Mouse (Mus musculus): ENCODE data around the gene Runx2.

Runx2 gene

DNA sequence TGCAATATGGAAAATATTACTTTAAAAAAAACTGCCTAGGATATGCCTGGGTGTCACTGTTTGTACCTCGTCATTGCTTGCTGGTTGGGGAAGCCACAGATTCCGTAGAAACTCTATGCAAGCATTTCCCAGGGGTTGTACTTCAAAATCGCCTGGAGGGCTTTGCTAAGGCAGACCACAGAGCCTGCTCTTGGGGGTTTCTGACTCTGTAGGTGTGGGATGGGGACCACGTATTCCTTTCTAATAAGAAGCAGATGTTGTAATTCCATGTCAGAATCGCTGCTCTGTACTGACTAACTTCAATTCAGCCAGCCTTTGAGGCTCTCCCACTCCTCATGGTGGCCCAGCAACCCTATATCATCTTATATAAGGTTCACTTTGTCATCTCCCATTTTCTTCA is 46.1 kb downstream of the Runx2 start:
- no peak for DNase-seq (ENCODE audit: low read depth, low spot score)

DNA sequence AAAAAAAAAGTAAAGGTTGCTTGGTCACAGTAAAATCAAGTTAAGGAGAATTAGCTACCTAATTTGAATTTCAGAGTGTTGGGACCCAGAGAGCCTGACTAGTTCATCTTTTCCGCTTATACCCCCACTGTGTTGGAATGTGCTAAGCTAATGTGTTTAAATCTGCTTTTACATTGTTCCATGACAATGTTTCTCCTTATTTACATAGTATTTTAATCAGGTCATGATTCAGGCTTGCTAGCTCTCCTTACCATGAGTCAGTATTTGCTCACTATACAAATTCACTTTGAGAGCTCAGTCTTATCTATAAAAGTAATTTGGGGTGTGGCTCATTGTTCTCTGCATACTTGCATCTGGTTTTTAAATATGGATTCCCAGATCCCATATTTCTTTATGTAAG is 47.2 kb downstream of the Runx2 start:
- DNase-seq (ENCODE audit: low read depth, low spot score): no peak

DNA sequence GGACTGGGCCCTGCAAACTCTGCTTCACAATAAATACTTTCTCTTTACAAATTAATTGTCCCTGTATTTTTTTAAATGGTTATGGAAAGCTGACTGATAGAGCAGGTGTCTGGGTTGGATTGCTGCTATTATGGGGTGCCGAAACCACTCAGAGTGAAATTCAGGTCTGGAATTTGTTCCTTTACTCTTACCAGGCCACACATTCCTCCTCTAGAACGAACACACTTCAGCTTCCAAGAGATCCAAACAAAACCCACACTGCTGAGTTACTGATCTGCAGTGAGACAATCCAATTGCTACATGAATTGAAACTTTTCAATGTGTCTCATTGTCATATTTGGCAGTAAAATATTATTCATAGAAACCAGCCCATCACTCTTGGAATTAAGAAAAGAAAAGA is 47.6 kb downstream of the Runx2 start:
- no peak for DNase-seq (ENCODE audit: low read depth, low spot score)

DNA sequence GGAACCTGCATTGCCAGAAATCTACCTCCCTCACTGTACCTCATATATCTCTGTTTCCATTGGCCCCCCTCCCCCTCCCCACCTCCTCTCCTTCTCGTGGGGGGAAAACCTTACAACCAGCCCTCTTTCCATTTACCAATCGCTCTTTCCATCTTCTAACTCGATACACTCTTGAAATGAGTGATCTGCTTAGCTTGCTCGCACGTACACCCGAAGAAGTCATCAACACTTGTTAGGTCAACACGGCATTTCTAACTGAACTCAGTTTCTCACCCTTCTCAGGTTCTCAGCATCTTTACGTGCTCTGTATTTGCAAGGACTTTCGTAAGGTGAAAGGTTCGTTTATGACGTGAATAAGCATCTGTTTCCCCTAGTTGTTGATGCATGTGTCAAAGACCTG is 48.3 kb downstream of the Runx2 start:
- no peak for DNase-seq (ENCODE audit: low read depth, low spot score)

DNA sequence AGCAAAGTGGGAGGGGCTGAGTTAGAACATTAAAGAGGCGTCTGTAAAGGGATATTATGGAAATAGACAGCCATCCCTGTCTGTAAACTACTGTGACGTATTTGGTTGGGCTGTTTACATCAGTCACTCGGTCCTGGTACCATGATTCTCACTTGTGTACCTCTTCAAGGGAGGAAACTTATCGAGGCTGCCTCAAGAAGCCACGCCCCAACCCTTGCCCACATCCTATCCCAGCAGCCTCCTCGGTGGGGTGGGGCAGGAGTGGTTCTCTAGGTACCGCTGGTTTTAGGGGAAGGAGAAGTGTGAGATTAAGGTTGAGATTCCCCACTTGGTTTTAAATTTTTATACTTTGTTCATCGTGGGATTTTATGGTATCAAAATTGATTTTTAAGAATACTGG is 69.2 kb downstream of the Runx2 start:
- no peak for DNase-seq (ENCODE audit: low read depth, low spot score)

DNA sequence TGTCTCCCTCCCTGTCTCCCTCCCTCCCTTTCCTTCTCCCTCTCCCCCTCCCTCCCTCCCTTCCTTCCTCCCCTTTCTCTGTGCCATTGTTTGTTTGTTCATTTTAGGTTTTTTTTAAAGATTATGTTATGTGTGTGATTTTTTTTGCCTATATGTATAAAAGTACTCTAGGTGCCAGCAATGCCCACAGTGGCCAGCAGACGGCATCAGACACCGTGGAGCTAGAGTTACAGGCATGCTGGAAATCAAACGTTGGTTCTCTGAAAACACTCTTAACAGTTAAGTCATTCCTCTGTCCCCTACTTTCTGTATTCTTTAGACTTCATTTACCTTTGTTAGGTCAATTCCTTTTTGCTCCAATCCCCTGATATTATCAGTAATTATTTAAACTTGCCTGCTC is 70.8 kb downstream of the Runx2 start:
- DNase-seq (ENCODE audit: low read depth, low spot score): no peak

DNA sequence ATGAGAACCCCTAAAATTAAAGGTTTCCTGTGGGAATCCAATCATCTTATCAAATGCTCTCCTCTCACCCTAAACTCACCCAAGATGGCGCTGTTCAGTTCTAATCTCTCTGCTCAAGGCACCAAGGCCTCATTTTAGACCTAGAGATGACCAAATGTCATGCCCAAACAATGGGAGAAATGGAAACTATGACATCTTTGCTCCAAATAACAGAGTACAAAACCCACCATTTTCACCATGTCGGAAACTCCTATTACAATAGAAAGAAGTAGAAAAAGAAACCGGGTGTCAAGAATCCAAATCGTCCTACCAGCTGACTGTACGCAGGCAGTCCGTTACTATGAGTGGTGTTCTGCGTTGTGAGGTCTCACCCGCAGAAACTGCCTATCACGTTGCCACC is 72.4 kb downstream of the Runx2 start:
- DNase-seq (ENCODE audit: low read depth, low spot score): no peak

DNA sequence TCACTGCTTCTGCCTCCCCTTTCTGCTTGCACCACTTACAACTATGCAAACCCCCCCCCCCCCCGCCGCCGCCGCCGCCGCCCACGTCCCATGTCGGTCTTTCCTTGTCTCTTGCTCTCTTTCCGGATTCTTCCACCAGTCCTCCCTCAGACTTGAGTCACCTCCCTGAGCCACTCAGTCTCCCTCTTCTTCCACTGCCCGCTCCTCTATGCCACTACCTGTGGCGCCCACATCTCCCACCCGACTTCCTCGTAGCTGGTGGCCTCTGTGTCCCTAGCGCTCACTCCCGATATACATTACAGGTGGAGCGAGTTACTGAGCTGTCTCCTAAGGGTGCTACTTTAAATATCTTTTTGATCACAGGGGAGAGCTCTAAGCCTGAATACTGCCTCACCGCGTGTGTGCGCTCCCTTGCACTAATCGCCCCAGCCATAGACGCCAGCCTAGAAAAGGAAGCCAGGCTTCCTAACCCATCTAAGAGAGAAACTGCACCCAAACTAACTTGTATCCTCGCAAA is 76.4 kb downstream of the Runx2 start:
- no peak for DNase-seq (ENCODE audit: low read depth, low spot score)

DNA sequence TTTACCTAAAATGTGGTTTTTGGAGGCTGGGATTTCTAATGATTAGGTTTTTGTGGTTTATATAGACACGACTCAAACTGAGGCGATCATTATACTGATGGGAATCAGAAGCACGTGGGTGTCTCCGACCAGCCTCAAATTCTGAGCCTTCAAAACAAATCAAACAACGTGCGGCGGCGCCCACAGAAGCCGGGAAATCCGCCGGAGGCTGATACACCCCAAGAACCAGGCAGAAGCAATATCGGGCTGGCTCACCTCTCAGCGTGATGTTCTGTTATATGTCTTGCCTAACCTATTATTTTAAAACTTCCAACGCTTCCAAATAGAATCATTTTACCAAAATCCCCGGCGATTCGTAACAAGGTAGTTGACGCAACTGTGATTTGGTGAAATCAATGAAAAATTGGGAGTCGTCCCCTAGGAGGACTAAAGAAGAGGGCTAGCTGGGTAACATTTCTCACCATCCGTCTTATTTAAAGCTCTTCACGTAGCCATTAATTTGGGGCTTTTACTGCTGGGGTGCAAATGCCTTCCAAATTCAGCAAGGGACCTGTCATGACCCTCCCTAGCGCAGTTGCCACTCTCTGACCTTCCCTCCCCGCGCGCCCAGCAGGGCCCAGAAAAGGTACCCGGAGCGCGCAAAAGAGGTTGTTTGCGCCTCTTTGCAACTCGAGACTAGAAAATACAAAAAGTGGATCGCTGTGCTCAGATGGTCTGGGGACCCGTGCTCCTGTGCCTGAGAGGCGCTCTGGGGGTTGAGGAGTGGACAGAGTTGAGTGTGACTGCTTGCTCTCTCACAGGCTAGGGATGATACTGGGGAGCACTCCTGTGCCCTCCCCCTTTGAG is 77.1 kb downstream of the Runx2 start:
- no peak for DNase-seq (ENCODE audit: low read depth, low spot score)

DNA sequence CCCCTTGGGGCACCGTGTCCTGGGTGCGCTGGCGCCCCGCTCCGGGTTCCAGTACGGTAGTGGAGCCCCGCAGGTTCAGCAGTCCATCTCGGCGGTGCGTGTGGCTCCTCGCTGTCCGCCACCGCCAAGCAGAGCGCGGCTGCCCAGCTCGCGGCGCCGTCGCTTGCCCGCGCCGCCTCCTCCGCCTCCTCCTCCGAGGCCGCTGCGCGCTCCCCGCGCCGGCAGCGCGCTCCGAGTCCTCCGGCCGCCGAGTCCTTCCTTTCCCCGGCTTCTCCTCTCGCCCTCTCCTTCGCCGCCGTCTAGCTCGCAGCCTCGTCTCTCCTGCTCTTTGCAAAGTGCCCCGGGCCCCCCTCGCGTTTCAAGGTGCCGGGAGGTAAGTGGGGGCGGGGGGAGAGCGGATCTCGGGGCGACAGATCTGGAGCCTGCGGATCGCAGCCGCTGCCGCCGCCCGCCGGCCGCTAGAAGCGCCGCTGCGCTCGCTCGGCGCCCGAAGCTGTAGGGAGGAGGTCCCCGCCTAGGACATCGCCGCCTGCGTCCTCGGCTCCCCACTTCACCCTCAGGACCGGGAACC is 78.5 kb downstream of the Runx2 start:
- DNase-seq (ENCODE audit: low read depth, low spot score): no peak

DNA sequence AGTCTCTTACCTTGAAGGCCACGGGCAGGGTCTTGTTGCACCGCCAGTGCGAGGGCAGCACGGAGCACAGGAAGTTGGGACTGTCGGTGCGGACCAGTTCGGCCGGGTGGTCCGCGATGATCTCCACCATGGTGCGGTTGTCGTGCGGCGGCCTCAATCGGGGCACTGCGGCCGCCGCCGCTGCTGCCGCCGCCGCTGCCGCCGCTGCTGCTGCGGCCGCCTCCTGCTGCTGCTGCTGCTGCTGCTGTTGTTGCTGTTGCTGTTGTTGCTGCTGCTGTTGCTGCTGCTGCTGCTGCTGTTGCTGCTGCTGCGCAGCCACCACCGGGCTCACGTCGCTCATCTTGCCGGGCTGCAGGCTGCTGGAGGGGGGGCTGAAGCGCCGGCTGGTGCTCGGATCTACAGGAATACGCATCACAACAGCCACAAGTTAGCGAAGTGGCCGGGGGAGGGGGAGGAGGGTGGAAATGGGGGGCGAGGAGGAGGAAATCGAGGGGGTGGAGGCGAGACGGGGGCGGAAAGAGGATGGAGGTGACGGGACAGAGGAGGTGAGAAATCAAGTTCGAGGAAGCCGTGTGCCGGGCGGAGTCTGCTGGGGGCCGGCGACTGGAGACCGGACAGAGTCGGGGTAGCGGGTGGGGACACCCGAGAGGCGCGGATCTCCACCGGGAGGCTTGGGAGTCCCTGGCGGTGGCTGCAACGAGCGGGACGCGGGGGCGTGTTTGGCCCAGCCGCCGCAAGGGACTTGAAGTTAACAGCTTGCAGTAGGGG is 79.2 kb downstream of the Runx2 start:
- DNase-seq (ENCODE audit: low read depth, low spot score): no peak

DNA sequence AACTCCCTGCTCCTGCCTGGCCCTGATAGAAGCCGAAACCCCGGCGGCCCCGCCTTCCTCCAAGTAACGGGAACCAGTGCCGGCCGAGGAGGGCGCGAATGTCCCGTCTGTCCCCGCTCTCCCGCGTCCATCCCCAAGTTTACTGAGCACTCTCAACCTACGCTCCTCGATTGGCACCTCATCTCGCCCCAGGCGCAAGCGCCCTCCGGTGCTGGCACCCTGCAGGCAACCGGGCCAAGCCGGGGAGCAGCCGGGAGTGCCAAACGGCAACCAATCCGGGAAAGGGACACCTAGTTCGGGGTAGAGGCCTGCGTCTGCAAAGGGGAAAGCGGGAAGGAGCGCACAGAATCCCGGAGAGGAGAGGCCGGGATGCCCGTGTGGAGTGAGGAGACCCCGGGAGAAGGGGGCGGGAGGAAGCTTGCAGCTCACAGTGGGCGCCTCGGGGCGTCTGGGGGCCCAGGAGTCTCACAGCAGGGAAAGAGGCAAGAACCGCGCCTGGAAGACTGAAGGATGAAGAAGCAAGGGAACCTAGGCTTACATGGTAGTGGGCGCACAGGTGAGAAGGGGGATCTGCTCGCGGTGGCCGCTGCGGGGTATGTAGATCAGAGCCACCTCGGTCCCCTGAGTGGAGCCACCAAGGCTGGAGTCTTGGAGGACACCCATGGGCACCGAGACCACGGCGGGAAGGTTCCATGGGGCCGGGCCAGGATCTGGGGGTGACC is 79.9 kb downstream of the Runx2 start:
- no peak for DNase-seq (ENCODE audit: low read depth, low spot score)

DNA sequence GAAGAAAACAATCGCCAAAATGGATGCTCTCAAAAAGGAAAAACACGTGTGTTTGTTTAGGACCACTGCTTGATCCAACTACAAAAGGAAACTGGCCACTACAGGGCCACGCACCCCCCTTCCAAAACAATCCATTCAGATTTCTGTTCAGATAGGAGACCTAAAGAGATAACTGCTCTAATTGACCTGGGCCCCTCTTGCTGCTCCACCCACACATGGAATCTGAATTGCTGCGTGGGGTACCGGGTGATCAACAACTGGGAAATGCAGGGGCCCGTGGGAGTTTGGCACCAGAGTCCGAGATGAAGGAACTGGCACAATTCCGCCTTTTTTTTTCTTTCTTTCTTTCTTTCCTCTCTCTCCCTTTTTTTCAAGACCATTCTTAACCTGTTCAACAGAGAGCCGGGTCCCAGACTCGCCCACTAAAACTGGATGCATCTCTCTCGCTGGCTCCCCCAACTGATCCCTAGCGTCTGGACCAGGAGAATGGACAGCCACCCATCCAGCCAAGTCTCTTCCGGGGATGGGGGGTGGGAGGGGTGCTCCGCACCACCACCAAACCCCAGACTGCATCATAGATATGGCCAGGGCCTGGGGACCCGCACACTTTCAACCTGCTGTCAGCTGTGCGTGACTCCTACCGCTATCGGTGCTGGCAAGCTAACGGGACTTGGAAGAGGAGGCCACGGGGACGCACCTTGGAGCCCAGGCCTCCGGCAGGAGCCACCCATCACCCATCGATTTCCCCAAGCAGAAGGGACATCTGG is 80.9 kb downstream of the Runx2 start:
- no peak for DNase-seq (ENCODE audit: low read depth, low spot score)

DNA sequence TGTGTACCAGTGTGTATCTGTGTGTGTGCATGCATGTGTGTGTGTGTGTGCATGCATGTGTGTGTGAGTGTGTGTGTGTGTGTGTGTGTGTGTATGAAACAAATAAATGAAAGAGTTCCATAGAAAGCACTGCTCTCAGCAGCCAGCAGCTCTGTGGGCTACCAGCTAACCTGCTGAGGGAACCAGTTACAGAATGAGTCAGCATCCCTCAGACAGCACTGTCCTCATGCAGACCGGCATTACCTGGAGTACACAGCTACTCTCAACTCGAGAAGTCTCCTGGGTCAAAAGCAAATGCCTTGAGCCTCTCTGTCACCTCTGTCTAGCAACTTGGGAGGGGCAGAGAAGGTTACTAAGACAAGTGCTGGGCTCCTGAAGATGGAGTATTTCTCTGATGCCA is 86.1 kb downstream of the Runx2 start:
- DNase-seq (ENCODE audit: low read depth, low spot score): no peak

DNA sequence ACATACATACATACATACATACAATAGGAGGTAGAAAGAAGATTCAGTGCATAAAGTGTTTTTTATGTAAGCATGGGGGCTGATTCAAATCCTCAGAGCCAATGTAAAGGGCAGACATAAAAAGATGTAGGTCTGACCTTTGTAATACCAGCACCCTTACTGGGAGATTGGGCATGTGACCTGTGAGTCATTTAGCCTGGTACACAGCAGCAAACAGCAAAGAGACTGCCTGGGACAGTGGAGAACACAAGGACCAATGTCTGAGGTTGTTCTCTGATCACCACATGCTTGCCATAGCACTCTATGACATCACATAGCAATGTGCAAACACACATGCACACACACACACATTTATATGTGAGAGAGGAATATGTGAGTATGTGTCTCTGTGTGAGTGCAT is 86.9 kb downstream of the Runx2 start:
- DNase-seq (ENCODE audit: low read depth, low spot score): no peak

DNA sequence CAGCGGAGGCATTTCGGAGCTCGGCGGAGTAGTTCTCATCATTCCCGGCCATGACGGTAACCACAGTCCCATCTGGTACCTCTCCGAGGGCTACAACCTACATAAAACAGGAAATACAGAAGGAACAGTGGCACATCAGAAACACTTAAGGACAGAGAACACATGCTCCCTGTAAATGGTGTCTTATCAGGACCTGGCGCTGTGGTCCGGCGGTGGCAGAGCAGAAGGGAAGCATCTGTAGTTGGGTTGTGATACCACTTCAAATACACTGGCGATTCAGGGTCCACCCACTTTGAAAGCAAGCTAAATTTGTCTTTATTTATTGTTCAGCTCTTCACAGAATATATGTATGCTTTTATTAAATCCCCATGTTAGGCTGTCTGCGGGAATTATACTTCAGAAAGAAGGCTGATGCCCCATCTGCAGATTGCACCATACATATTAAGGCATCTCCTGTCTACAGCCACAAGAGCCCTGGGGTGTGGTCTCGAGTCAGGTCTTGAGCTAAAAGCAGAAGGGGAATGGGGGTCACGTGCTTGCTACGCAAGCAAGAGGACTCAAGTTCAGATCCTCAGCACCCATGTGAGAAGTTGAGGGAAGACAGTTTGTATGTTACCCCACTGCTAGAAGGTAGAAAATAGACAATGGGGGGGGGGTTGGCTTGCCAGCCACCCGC is 89.7 kb downstream of the Runx2 start:
- no peak for DNase-seq (ENCODE audit: low read depth, low spot score)

DNA sequence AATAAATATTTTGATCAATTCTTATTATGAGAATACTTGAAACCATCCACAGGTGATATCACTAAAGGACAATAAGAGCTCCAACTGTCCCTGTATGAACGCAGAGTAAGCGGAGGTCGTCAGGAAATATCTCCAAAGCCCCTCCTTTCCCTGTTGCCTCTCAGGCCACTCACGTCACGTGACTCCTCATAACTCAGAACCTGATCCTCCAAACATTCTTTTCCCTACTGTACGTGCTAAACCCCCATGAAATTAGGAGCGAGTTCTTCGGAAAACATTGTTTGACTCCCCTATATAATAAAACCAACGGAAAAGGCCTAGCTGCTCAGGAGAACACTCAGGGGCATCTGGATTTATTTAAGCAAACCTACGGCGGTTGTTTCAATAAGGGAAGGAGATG is 90.3 kb downstream of the Runx2 start:
- DNase-seq (ENCODE audit: low read depth, low spot score): no peak

DNA sequence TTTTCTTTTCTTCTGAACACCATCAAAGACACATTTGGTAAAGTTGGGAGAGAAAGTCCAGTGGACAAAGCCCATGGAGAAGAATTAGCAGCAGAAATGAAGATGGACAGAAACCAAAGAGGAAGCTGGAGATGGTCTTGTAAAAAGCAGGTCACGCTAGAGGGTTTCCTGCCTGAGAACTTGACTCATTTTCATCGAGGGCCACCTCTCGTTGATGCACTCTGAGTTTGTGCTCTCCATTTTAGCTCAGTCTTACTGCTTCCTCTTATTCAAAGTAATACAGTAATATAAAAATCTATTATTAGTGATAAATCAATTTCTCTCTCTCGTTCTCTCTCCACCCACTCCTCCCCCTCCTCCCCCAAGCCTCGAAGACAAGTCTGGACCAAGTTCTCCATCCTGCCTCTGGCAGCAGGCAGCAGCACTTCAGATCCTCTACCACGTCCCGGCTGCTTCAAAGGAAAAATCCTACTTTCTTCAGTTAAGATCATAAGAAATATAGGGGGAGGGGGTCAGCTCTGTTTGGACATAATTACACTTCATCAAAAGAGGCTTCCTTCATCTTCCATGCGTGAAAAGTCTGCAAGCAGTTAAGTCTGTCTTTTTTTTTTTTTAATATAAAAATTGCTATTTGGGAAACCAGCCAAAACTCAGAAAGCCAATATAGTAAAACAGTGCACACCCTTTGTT is 92.3 kb downstream of the Runx2 start:
- DNase-seq (ENCODE audit: low read depth, low spot score): no peak

DNA sequence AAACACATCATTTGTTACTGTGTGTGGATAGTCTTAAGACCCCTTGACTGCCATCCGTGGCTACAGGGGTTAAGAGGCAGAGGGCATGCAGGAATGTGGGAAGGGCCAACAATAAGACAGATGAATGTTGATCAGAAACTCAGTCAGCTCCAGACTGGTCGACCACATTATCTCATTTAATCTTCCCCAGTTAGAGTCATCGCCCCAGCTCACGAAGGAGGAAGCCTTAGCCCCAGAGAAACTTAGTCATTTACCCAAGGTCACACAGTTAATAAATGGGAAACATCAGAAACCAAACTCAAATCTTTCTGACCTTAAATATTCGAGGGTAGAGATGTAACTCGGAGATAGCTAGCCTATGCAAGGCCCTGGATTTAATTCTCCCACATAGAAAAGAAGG is 96.0 kb downstream of the Runx2 start:
- no peak for DNase-seq (ENCODE audit: low read depth, low spot score)

DNA sequence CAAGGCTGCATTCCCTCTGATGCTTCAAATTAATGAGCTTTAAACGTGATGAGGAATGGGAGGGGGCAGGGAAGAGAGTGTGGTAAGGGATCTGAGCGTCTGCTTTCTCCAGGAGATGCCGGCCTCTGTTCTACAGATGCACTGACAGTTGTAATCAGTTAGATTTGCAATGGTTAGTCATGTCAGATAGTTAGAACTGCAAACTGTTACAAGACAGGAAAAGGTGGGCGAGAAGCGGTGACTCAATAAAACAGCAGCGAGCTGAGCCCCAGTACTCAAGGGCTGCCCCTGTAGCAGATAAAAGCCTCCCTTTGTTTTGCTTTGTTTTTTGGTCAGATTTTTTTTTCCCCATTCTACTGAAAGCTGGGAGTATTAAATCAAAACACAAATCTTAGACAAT is 96.6 kb downstream of the Runx2 start:
- no peak for DNase-seq (ENCODE audit: low read depth, low spot score)
